Mouse (Mus musculus): Measurements from ENCODE around the gene Terf2. TPM values are rescaled to one million over a fixed set of nuclear protein-coding genes. Genes with fewer than 3 reads are reported as not detected.
A peak's percentile ranks its signal among the peaks of the same experiment; 100 is the strongest.
"Not testable (repeated sequence)": the region's sequence is repeated elsewhere in the genome, so short reads cannot be mapped to it uniquely, and the experiment has no call there.

Terf2 gene
- polyA plus RNA-seq, 1 experiment from 2014 or later: 29.7 TPM

- WGBS: 66% methylated on average over 9 of the region's 9 CpGs
- Histone ChIP-seq H3K4me3 (no peak overlapping the region), H3K27ac (no peak overlapping the region), H3K4me1 (peaks cover 6% of the 10 kb centered on the region), H3K36me3 (replicated peaks) (no peaks in the 10 kb centered on the region), H3K4me2 (no peak overlapping the region), H3K9ac (no peak overlapping the region), H3K9me3 (no peaks in the 10 kb centered on the region), H3K27me3 (replicated peaks) (no peaks in the 10 kb centered on the region)
- ATAC-seq (replicated peaks): no peak
Measured at GRCm38 (mm10) chr8:107110629-107111330, 14.4 kb upstream of the Terf2 start.

GRCm38 (mm10) chr8:107109816-107110435 is 13.6 kb upstream of the Terf2 start:
- Histone ChIP-seq H3K9ac (no peak overlapping the region), H3K27ac (no peak overlapping the region), H3K4me1 (peaks cover 6% of the 10 kb centered on the region), H3K4me2 (no peak overlapping the region), H3K27me3 (replicated peaks) (no peaks in the 10 kb centered on the region), H3K9me3 (no peaks in the 10 kb centered on the region), H3K36me3 (replicated peaks) (no peaks in the 10 kb centered on the region), H3K4me3 (no peak overlapping the region)
- no peak for ATAC-seq (replicated peaks)
- WGBS: 88% methylated on average over 5 of the region's 5 CpGs

- no peak overlapping the region for H3K4me3 ChIP-seq
- peaks cover 4% of the 10 kb centered on the region for H3K4me1 ChIP-seq
- H3K9ac ChIP-seq: no peak overlapping the region
- H3K27ac ChIP-seq: no peak overlapping the region
- H3K27me3 ChIP-seq (replicated peaks): no peaks in the 10 kb centered on the region
- no peak for ATAC-seq (replicated peaks)
- 76% methylated on average over 23 of the region's 23 CpGs for WGBS
- no peaks in the 10 kb centered on the region for H3K9me3 ChIP-seq
- no peaks in the 10 kb centered on the region for H3K36me3 ChIP-seq (replicated peaks)
- H3K4me2 ChIP-seq: 0 out of 2 replicates have a peak overlapping the region, but pooled peaks have one; percentile 3
Measured at GRCm38 (mm10) chr8:107108978-107109720, 12.8 kb upstream of the Terf2 start.

- 91% methylated on average over 5 of the region's 5 CpGs for WGBS
- H3K27me3 ChIP-seq (replicated peaks); ATAC-seq (replicated peaks): not testable (repeated sequence)
Measured at GRCm38 (mm10) chr8:107108089-107108488, 11.7 kb upstream of the Terf2 start.

GRCm38 (mm10) chr8:107104547-107104946 is 8.2 kb upstream of the Terf2 start:
- ATAC-seq (replicated peaks): no peak
- WGBS: 10% methylated on average over 4 of the region's 4 CpGs
- Histone ChIP-seq H3K4me1 (no peaks in the 10 kb centered on the region), H3K9ac (no peak overlapping the region), H3K27me3 (replicated peaks) (no peaks in the 10 kb centered on the region), H3K4me2 (no peak overlapping the region), H3K4me3 (no peak overlapping the region), H3K9me3 (no peaks in the 10 kb centered on the region), H3K36me3 (replicated peaks) (no peaks in the 10 kb centered on the region), H3K27ac (no peak overlapping the region)

More at GRCm38 (mm10) chr8:107108089-107108488, 11.7 kb upstream of the Terf2 start:
- not testable (repeated sequence) for H3K27ac ChIP-seq; H3K4me2 ChIP-seq; H3K4me3 ChIP-seq; H3K9ac ChIP-seq; H3K9me3 ChIP-seq; H3K4me1 ChIP-seq; H3K36me3 ChIP-seq (replicated peaks)

- Histone ChIP-seq H3K9me3 (no peaks in the 10 kb centered on the region), H3K4me1 (peaks cover 6% of the 10 kb centered on the region), H3K4me3 (no peak overlapping the region), H3K4me2 (no peak overlapping the region), H3K9ac (no peak overlapping the region), H3K27ac (no peak overlapping the region), H3K27me3 (replicated peaks) (no peaks in the 10 kb centered on the region), H3K36me3 (replicated peaks) (no peaks in the 10 kb centered on the region)
- no peak for ATAC-seq (replicated peaks)
- WGBS: 89% methylated on average over 2 of the region's 2 CpGs
Measured at GRCm38 (mm10) chr8:107100635-107101034, 4.3 kb upstream of the Terf2 start.

GRCm38 (mm10) chr8:107095717-107096365 is 506 bp downstream of the Terf2 start:
- ATAC-seq (replicated peaks): peak; percentile 79

GRCm38 (mm10) chr8:107090531-107090930 is 5.8 kb downstream of the Terf2 start:
- Histone ChIP-seq H3K9ac (no peak overlapping the region), H3K27ac (no peak overlapping the region), H3K4me1 (peaks cover 22% of the 10 kb centered on the region), H3K36me3 (replicated peaks) (peaks cover 13% of the 10 kb centered on the region), H3K4me2 (no peak overlapping the region), H3K4me3 (no peak overlapping the region), H3K27me3 (replicated peaks) (no peaks in the 10 kb centered on the region), H3K9me3 (no peaks in the 10 kb centered on the region)
- no peak for ATAC-seq (replicated peaks)
- 97% methylated on average over 7 of the region's 7 CpGs for WGBS

More at GRCm38 (mm10) chr8:107095717-107096365, 506 bp downstream of the Terf2 start:
- H3K4me1 ChIP-seq: peaks cover 30% of the 10 kb centered on the region
- H3K27me3 ChIP-seq (replicated peaks): no peaks in the 10 kb centered on the region
- H3K9ac ChIP-seq: peak overlapping the region; percentile 69
- H3K4me2 ChIP-seq: peak overlapping the region; percentile 49
- no peaks in the 10 kb centered on the region; the same call in 1 of the 2 replicates for H3K36me3 ChIP-seq (replicated peaks)
- under 1% methylated on average over 50 of the region's 53 CpGs for WGBS
- H3K4me3 ChIP-seq: peak overlapping the region; percentile 77
- H3K27ac ChIP-seq: peak overlapping the region; percentile 87
- H3K9me3 ChIP-seq: no peaks in the 10 kb centered on the region

- peaks cover 17% of the 10 kb centered on the region for H3K36me3 ChIP-seq (replicated peaks)
- over 99% methylated on average over 5 of the region's 5 CpGs for WGBS
- H3K4me2 ChIP-seq: no peak overlapping the region
Measured at GRCm38 (mm10) chr8:107088526-107089063, 7.8 kb downstream of the Terf2 start.

GRCm38 (mm10) chr8:107086018-107086417 is 10.3 kb downstream of the Terf2 start:
- WGBS: 97% methylated on average over 5 of the region's 5 CpGs
- peaks cover 31% of the 10 kb centered on the region for H3K36me3 ChIP-seq (replicated peaks)
- H3K4me3 ChIP-seq: no peak overlapping the region
- H3K9me3 ChIP-seq: no peaks in the 10 kb centered on the region
- no peak for ATAC-seq (replicated peaks)
- H3K4me2 ChIP-seq: no peak overlapping the region
- H3K4me1 ChIP-seq: no peaks in the 10 kb centered on the region
- H3K9ac ChIP-seq: no peak overlapping the region
- no peak overlapping the region for H3K27ac ChIP-seq
- H3K27me3 ChIP-seq (replicated peaks): no peaks in the 10 kb centered on the region

More at GRCm38 (mm10) chr8:107088526-107089063, 7.8 kb downstream of the Terf2 start:
- Histone ChIP-seq H3K4me1 (peaks cover 3% of the 10 kb centered on the region), H3K9ac (no peak overlapping the region), H3K9me3 (no peaks in the 10 kb centered on the region), H3K27me3 (replicated peaks) (no peaks in the 10 kb centered on the region), H3K4me3 (no peak overlapping the region), H3K27ac (no peak overlapping the region)
- no peak for ATAC-seq (replicated peaks)

- 97% methylated on average over 17 of the region's 17 CpGs for WGBS
- Histone ChIP-seq H3K9ac (no peak overlapping the region), H3K27ac (no peak overlapping the region), H3K4me2 (no peak overlapping the region), H3K27me3 (replicated peaks) (no peaks in the 10 kb centered on the region), H3K4me1 (no peaks in the 10 kb centered on the region), H3K36me3 (replicated peaks) (peaks cover 31% of the 10 kb centered on the region), H3K9me3 (no peaks in the 10 kb centered on the region), H3K4me3 (no peak overlapping the region)
- ATAC-seq (replicated peaks): no peak
Measured at GRCm38 (mm10) chr8:107085358-107085757, 11.0 kb downstream of the Terf2 start.
